ENCODE assay signal across 8 mouse cellular contexts in the genomic region with DNA sequence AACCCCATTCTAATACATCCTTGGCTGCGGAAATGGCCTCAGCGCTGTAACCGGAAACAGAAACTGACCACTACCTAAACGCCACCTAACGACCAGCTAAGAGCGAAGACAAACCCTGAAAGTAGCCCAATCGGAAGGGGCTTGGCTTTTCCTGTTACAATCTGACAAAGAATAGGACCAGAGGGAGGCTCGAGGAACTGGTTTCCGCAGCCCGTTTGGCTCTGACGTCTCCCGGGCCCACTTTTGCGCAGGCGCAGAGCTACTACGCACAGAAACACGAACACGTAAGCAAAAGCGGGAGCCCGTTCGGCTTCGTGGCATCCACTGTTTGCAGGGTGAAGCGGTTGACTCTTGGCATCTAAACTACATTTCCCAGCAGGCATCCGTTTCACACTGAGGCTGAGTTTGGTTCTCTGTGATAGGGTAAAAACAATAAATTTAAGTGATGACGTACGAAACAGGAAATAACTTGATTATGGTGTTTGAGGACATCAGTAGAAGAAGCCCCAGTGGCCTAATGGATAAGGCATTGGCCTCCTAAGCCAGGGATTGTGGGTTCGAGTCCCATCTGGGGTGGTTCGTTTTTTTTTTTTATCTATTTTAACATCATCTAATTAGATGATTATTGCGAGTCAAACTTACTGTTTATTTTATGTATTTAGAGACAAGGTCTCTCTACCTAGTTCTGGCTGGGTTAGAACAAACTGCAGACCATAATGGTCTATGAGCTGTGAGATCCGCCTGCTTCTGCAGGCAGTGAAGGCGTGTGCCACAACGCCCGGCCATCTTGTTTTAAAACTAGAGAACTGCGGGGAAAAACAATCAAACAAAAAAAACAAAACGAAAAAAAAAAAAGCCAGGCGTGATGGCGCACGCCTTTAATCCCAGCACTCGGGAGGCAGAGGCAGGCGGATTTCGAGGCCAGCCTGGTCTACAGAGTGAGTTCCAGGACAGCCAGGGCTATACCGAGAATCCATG. TPM values are rescaled to one million over a fixed set of nuclear protein-coding genes. Genes with fewer than 3 reads are reported as not detected.
DNase-seq lines count a peak whose midpoint lies in the region; ATAC-seq and TF ChIP-seq lines count a peak whose summit lies in the region.

A gene (plus strand): TSS at position 75 of the 978 bp plus-strand sequence.

- DNase-seq in 3134 (ENCODE audit: extremely low read depth, insufficient read length, low spot score) = peak; percentile 95
- peak; percentile 96 to 97 for DNase-seq in adrenal gland, postnatal 36 days
- peak; percentile 97 to 99 for DNase-seq in heart, adult 18-20 months
- DNase-seq in kidney, adult 2 months = peak; percentile 99
- peak; percentile 95 to 99 for DNase-seq in spleen, adult 2 months (ENCODE audit: low read depth in 1 of 2, low spot score in 2 of 2)

- peak within 1 kb of the TSS; percentile 84 for H3K9ac ChIP-seq in embryonic facial prominence, embryonic 13.5 days
- H3K9ac ChIP-seq in limb, embryonic 12.5 days (replicated peaks) = peak within 1 kb of the TSS; percentile 81
- peak within 1 kb of the TSS; percentile 94 for H3K9ac ChIP-seq in midbrain, embryonic 15.5 days

- TF ChIP-seq POLR2A in kidney, adult 2 months (IDR thresholded peaks at IDR 0.05; ENCODE audit: low read depth, low read length) = peak; percentile 12
- TF ChIP-seq POLR2A in spleen, adult 2 months (IDR thresholded peaks at IDR 0.05; ENCODE audit: low read depth, low read length) = peak; percentile 82

- H3K36me3 ChIP-seq in embryonic facial prominence, embryonic 13.5 days = no peaks in the 10 kb centered on the region
- H3K36me3 ChIP-seq in kidney, adult 2 months (ENCODE audit: control insufficient read depth, insufficient read depth, low read length) = no peaks in the 10 kb centered on the region
- H3K36me3 ChIP-seq in limb, embryonic 12.5 days = no peaks in the 10 kb centered on the region
- H3K36me3 ChIP-seq in midbrain, embryonic 15.5 days (replicated peaks) = no peaks in the 10 kb centered on the region
- no peaks in the 10 kb centered on the region for H3K36me3 ChIP-seq in spleen, adult 2 months (ENCODE audit: control insufficient read depth, insufficient read depth, low read length)

- no peaks in the 10 kb centered on the region for H3K9me3 ChIP-seq in embryonic facial prominence, embryonic 13.5 days
- H3K9me3 ChIP-seq in limb, embryonic 12.5 days = no peaks in the 10 kb centered on the region
- H3K9me3 ChIP-seq in midbrain, embryonic 15.5 days = no peaks in the 10 kb centered on the region

- H3K4me1 ChIP-seq in embryonic facial prominence, embryonic 13.5 days = no peaks in the 10 kb centered on the region
- H3K4me1 ChIP-seq in kidney, adult 2 months (ENCODE audit: control insufficient read depth, insufficient read depth, low read length) = peaks cover 4% of the 10 kb centered on the region; the same call in 1 of the 2 replicates
- H3K4me1 ChIP-seq in limb, embryonic 12.5 days (replicated peaks) = peaks cover 5% of the 10 kb centered on the region; the same call in 1 of the 2 replicates
- peaks cover 14% of the 10 kb centered on the region for H3K4me1 ChIP-seq in midbrain, embryonic 15.5 days
- H3K4me1 ChIP-seq in spleen, adult 2 months (ENCODE audit: control insufficient read depth, insufficient read depth, insufficient read length) = no peaks in the 10 kb centered on the region

- peak; percentile 90 for ATAC-seq in embryonic facial prominence, embryonic 13.5 days (ENCODE audit: insufficient number of reproducible peaks, insufficient read depth, low FRiP score, low TSS enrichment, low read depth)
- ATAC-seq in limb, embryonic 12.5 days (ENCODE audit: insufficient number of reproducible peaks, insufficient read depth, low FRiP score, low TSS enrichment, low read depth) = peak; percentile 94
- peak; percentile 92 for ATAC-seq in midbrain, embryonic 15.5 days (replicated peaks)

- H3K4me2 ChIP-seq in embryonic facial prominence, embryonic 13.5 days = peak within 1 kb of the TSS; percentile 63
- peak within 1 kb of the TSS; percentile 70 for H3K4me2 ChIP-seq in limb, embryonic 12.5 days
- H3K4me2 ChIP-seq in midbrain, embryonic 15.5 days = peak within 1 kb of the TSS; percentile 60

- WGBS in embryonic facial prominence, embryonic 13.5 days = 4% methylated on average over 41 of the region's 41 CpGs
- 3% methylated on average over 41 of the region's 41 CpGs for WGBS in kidney, adult 2 months
- WGBS in limb, embryonic 12.5 days = 7% methylated on average over 41 of the region's 41 CpGs
- 6% methylated on average over 41 of the region's 41 CpGs for WGBS in midbrain, embryonic 15.5 days
- 2% methylated on average over 41 of the region's 41 CpGs for WGBS in spleen, adult 2 months

- peak within 1 kb of the TSS; percentile 80 for H3K4me3 ChIP-seq in embryonic facial prominence, embryonic 13.5 days
- H3K4me3 ChIP-seq in kidney, adult 2 months (ENCODE audit: insufficient read depth, low read depth, low read length) = peak within 1 kb of the TSS; percentile 91
- H3K4me3 ChIP-seq in limb, embryonic 12.5 days (replicated peaks) = peak within 1 kb of the TSS; percentile 78
- H3K4me3 ChIP-seq in midbrain, embryonic 15.5 days = peak within 1 kb of the TSS; percentile 84
- H3K4me3 ChIP-seq in spleen, adult 2 months (ENCODE audit: extremely low read depth, insufficient read depth, insufficient read length) = peak within 1 kb of the TSS; percentile 79

- H3K27ac ChIP-seq in embryonic facial prominence, embryonic 13.5 days = peak within 1 kb of the TSS; percentile 95
- peak within 1 kb of the TSS; percentile 98 for H3K27ac ChIP-seq in kidney, adult 2 months (ENCODE audit: insufficient read depth, low read depth, low read length)
- peak within 1 kb of the TSS; percentile 96 for H3K27ac ChIP-seq in limb, embryonic 12.5 days
- peak within 1 kb of the TSS; percentile 99 for H3K27ac ChIP-seq in midbrain, embryonic 15.5 days
- H3K27ac ChIP-seq in spleen, adult 2 months (ENCODE audit: insufficient read depth, low read length) = peak within 1 kb of the TSS; percentile 95

- peak; percentile 28; the same call in 1 of the 2 replicates for TF ChIP-seq CTCF in kidney, adult 2 months (conservative IDR thresholded peaks at IDR 0.05; ENCODE audit: insufficient read depth, insufficient read length, low read depth, low read length)
- no peak for TF ChIP-seq CTCF in spleen, adult 2 months (IDR thresholded peaks at IDR 0.05; ENCODE audit: extremely low read depth, insufficient read depth, insufficient read length, insufficient replicate concordance)

- no peaks in the 10 kb centered on the region for H3K27me3 ChIP-seq in embryonic facial prominence, embryonic 13.5 days
- no peaks in the 10 kb centered on the region for H3K27me3 ChIP-seq in kidney, adult 2 months (replicated peaks; ENCODE audit: control insufficient read depth, insufficient read depth, low read length)
- H3K27me3 ChIP-seq in limb, embryonic 12.5 days = no peaks in the 10 kb centered on the region
- H3K27me3 ChIP-seq in midbrain, embryonic 15.5 days (replicated peaks) = no peaks in the 10 kb centered on the region
- H3K27me3 ChIP-seq in spleen, adult 2 months (ENCODE audit: control insufficient read depth, insufficient read depth, low read length) = no peaks in the 10 kb centered on the region

RNA-seq across cellular contexts. Expression of the gene that starts here (rescaled TPM):
- total RNA-seq in adrenal gland, postnatal 36 days (2021) = 100 to 1,000 TPM; 101 to 135 TPM
- 80.4 and 83.4 TPM in 2 replicates for polyA plus RNA-seq in embryonic facial prominence, embryonic 13.5 days (2015; fragmentation: Nextera tagmentation; extraction: Ambion mirVana)
- total RNA-seq in heart, adult 18-20 months (2021) = 100 to 1,000 TPM; 237 to 257 TPM
- 572 and 575 TPM in 2 replicates for polyA plus RNA-seq in kidney, adult 2 months (2012; rRNA removed)
- 99.0 and 103 TPM in 2 replicates for polyA plus RNA-seq in limb, embryonic 12.5 days (2016; fragmentation: Nextera tagmentation; extraction: Ambion mirVana)
- 191 and 193 TPM in 2 replicates for polyA plus RNA-seq in midbrain, embryonic 15.5 days (2015; fragmentation: Nextera tagmentation; extraction: Ambion mirVana)
- polyA plus RNA-seq in spleen, adult 2 months (2012; rRNA removed) = 83.1 and 139 TPM in 2 replicates

Comparison
In these comparisons a context has a peak if more than half of its experiments do, and no peak if none do; other contexts are left out.
1. Peak in every context shown above with its lines: DNase-seq, ATAC-seq, H3K4me3 ChIP-seq and H3K27ac ChIP-seq.